Mouse (Mus musculus) CD4-positive, CD25-positive, alpha-beta regulatory T cell (primary cell): ENCODE measurements around the gene Pnliprp2. TPM values are rescaled to one million over a fixed set of nuclear protein-coding genes. Genes with fewer than 3 reads are reported as not detected.

ENCODE experiments used
- polyA plus RNA-seq: library from polyadenylated mRNA; unstranded; fragments of 100-300 nt; shearing (Covaris generic); gene quantifications from one replicate; pipeline ENCODE4 v1.2.1, GENCODE M21; 2017

The Pnliprp2 gene
- not detected for polyA plus RNA-seq

GRCm38 (mm10) chr19:58759423-58759822, at the start of gene Pnliprp2:
Gene Pnliprp2 (plus strand): TSS chr19:58759719.

GRCm38 (mm10) chr19:58728445-58729031, 31.0 kb upstream of the Pnliprp2 start, which contains the start of gene Pnliprp1:
Gene Pnliprp1 (plus strand): TSS chr19:58728887.

GRCm38 (mm10) chr19:58794284-58794683, 34.8 kb downstream of the Pnliprp2 start, which contains the start of gene 1700019N19Rik:
Gene 1700019N19Rik (minus strand): TSS chr19:58794461.

Other genes starting within 250 kb of the Pnliprp2 start
- not detected for gene Ccdc172, start 247.7 kb upstream of the Pnliprp2 start, polyA plus RNA-seq
- gene Pnlip, start 107.2 kb upstream of the Pnliprp2 start, polyA plus RNA-seq: not detected
- gene Pnliprp1, start 30.8 kb upstream of the Pnliprp2 start, polyA plus RNA-seq: not detected
- not detected for gene 1700019N19Rik, start 34.7 kb downstream of the Pnliprp2 start, polyA plus RNA-seq
- gene Eno4, start 183.7 kb downstream of the Pnliprp2 start, polyA plus RNA-seq: 0.07 TPM
- 1.8 TPM for gene Hspa12a, start 183.9 kb downstream of the Pnliprp2 start, polyA plus RNA-seq